Mouse (Mus musculus) ES-Bruce4 (cell line): ENCODE measurements around the gene Yars.

Source experiments
- CTCF ChIP-seq: IDR thresholded peaks from one replicate; pipeline ENCODE4 v1.8.1; 2011; ENCODE audit warnings: low read depth, low read length
- EP300 ChIP-seq: IDR thresholded peaks from 2 replicates; pipeline ENCODE4 v1.6.1; 2011; ENCODE audit warnings: low read depth, low read length; ENCODE audit not compliant: insufficient read depth
- POLR2A ChIP-seq: IDR thresholded peaks from one replicate; pipeline ENCODE4 v1.8.1; 2011; ENCODE audit warnings: low read length; ENCODE audit not compliant: insufficient read depth

DNA sequence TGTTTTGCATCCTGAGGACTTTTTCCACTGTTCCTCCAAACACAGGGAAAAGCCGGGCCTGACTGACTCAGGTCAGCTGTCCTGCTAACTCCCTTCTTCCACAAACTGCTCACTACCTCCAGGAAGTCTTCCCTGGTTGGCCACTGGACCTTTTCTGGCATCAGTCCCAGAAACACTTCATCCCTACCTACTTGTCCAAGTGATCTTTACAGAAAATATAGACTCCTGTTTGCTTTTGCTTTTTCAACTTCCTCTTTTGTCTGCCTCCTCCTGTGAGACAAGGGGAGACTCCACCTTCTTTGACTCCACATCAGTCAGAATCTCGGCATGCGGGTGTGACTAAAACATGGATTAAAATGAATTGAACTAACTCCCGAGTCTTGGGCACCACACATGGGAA lies 55.2 kb downstream of the Yars start:
- no peak for TF ChIP-seq CTCF
- TF ChIP-seq POLR2A: no peak
- no peak for TF ChIP-seq EP300
